Mouse (Mus musculus) frontal cortex, adult (tissue): ENCODE measurements around the gene Vmn1r121.
"Not testable (repeated sequence)": the region's sequence is repeated elsewhere in the genome, so short reads cannot be mapped to it uniquely, and the experiment has no call there.

Experiments used
- ATAC-seq: cut with Nextera tagmentation; 2 replicates; pipeline ENCODE4 v1.9.2; 2017; ENCODE audit warnings: mild to moderate bottlenecking, moderate library complexity, mixed read lengths; ENCODE audit not compliant: low TSS enrichment

Gene Vmn1r121

DNA sequence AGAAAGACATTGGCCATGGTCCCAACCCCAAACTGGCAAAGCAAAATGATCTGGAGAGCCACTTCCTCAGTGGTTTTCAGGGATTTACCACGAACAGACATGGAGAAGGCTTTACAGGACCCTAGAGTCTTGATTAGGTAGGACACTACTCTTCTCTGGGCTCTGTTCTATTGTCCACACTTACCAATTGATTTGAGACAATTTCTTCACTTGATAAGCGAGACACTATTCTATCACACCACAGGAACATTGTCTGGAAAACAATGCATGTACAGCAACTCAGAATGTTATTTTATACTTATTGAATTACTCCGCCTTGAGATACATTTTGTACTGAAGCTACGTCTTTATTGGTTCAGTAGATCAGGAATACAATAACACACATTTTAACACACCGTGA, at the start of gene Vmn1r121:
Gene Vmn1r121, minus strand, starts transcription at position 101 of the 400 bp plus-strand sequence.
- ATAC-seq = not testable (repeated sequence)

DNA sequence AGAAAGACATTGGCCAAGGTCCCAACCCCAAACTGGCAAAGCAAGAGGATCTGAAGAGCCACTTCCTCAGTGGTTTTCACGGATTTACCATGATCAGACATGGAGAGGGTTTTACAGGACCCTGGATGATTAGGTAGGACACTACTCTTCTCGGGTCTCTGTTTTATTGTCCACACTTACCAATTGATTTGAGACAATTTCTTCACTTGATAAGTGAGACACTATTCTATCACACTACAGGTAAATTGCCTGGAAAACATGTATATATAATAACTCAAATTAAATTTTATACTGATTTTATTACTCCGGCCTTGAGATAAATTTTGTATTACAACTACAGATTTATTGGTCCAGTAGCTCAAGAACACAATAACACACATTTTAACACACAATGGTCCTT, 35.7 kb upstream of the Vmn1r121 start, which contains the start of gene Vmn1r122:
Gene Vmn1r122, minus strand, starts transcription at position 101 of the 400 bp plus-strand sequence.
- not testable (repeated sequence) for ATAC-seq

DNA sequence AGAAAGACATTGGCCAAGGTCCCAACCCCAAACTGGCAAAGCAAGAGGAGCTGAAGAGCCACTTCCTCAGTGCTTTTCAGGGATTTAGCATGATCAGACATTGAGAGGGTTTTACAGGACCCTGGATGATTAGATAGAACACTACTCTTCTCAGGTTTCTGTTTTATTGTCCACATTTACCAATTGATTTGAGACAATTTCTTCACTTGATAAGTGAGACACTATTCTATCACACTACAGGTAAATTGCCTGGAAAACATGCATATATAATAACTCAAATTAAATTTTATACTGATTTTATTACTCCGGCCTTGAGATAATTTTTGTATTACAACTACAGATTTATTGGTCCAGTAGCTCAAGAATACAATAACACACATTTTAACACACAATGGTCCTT, 44.6 kb downstream of the Vmn1r121 start, which contains the start of gene Vmn1r120:
Gene Vmn1r120, minus strand, starts transcription at position 101 of the 400 bp plus-strand sequence.
- not testable (repeated sequence) for ATAC-seq
